Mouse (Mus musculus) C2C12 (cell line): ENCODE results near the gene Tas2r134.

Experiments used
- CEBPB ChIP-seq: IDR thresholded peaks from one replicate; pipeline ENCODE4 v1.6.1; 2011; ENCODE audit warnings: low read depth, mild to moderate bottlenecking, control low read depth, moderate library complexity
- CTCF ChIP-seq: IDR thresholded peaks from one replicate; pipeline ENCODE4 v1.5.1; 2011; ENCODE audit not compliant: control insufficient read depth, insufficient read depth, insufficient read length
- USF1 ChIP-seq: IDR thresholded peaks from one replicate; pipeline ENCODE4 v1.6.1; 2011; ENCODE audit warnings: low read depth, mild to moderate bottlenecking, control low read depth, moderate library complexity

- TF ChIP-seq CTCF, result no peak
- no peak for TF ChIP-seq USF1
- no peak for TF ChIP-seq CEBPB
Observed at GRCm38 (mm10) chr2:51657684-51658083, 30.4 kb downstream of the Tas2r134 start.
